Mouse (Mus musculus) bone marrow macrophage, adult 2 months (primary cell): Measurements from ENCODE around the gene Garnl3.

Experiments used
- CTCF ChIP-seq: IDR thresholded peaks from 2 replicates; pipeline ENCODE4 v1.5.1; 2012; ENCODE audit warnings: low read depth, mild to moderate bottlenecking, low read length, moderate library complexity
- POLR2A ChIP-seq: IDR thresholded peaks from 2 replicates; pipeline ENCODE4 v1.6.1; 2012; ENCODE audit warnings: mild to moderate bottlenecking, low read depth, low read length, borderline replicate concordance

GRCm38 (mm10) chr2:32979675-32980074 lies 151.8 kb downstream of the Garnl3 start:
- TF ChIP-seq CTCF (no peak), POLR2A (no peak)
